Mouse (Mus musculus) C2C12 (cell line): ENCODE measurements around the gene Vwa1. TPM values are rescaled to one million over a fixed set of nuclear protein-coding genes. Genes with fewer than 3 reads are reported as not detected.

ENCODE experiments used
- H3K27me3 ChIP-seq: one replicate; pipeline ENCODE4 v1.6.1; 2011; ENCODE audit not compliant: control insufficient read depth, insufficient read depth, insufficient read length
- H3K36me3 ChIP-seq: one replicate; pipeline ENCODE4 v1.6.1; 2011; ENCODE audit not compliant: control insufficient read depth, insufficient read depth
- H3K4me3 ChIP-seq: one replicate; pipeline ENCODE4 v1.5.1; 2011; ENCODE audit warnings: mild to moderate bottlenecking, control low read depth; ENCODE audit not compliant: poor library complexity, insufficient read depth, severe bottlenecking
- H3K79me2 ChIP-seq: one replicate; pipeline ENCODE4 v1.6.1; 2011; ENCODE audit not compliant: control insufficient read depth, insufficient read depth
- H3K79me3 ChIP-seq: one replicate; pipeline ENCODE4 v1.6.1; 2011; ENCODE audit warnings: low read depth, control low read depth
- H3ac ChIP-seq: one replicate; pipeline ENCODE3; 2011; ENCODE audit warnings: low read depth; ENCODE audit not compliant: control insufficient read depth, insufficient read length
- CEBPB ChIP-seq: IDR thresholded peaks from one replicate; pipeline ENCODE4 v1.6.1; 2011; ENCODE audit warnings: low read depth, mild to moderate bottlenecking, control low read depth, moderate library complexity
- CTCF ChIP-seq: IDR thresholded peaks from one replicate; pipeline ENCODE4 v1.5.1; 2011; ENCODE audit not compliant: control insufficient read depth, insufficient read depth, insufficient read length
- FOSL1 ChIP-seq: IDR thresholded peaks from one replicate; pipeline ENCODE4 v1.8.0; 2011; ENCODE audit warnings: mild to moderate bottlenecking, low read length; ENCODE audit not compliant: poor library complexity, insufficient read depth, severe bottlenecking
- MAX ChIP-seq: IDR thresholded peaks from one replicate; pipeline ENCODE4 v1.6.1; 2011; ENCODE audit warnings: mild to moderate bottlenecking, control low read depth
- MYOD1 ChIP-seq: IDR thresholded peaks from one replicate; pipeline ENCODE4 v1.6.1; 2011; ENCODE audit warnings: low read depth; ENCODE audit not compliant: control insufficient read depth, insufficient read length
- MYOG ChIP-seq: IDR thresholded peaks from one replicate; pipeline ENCODE4 v1.6.1; 2011; ENCODE audit not compliant: control insufficient read depth, insufficient read length; ENCODE audit errors: extremely low read depth
- USF1 ChIP-seq: IDR thresholded peaks from one replicate; pipeline ENCODE4 v1.6.1; 2011; ENCODE audit warnings: low read depth, mild to moderate bottlenecking, control low read depth, moderate library complexity
- polyA plus RNA-seq: library from polyadenylated mRNA; unstranded; fragments of >200 nt; fragmentation: generic; extraction: Trizol; gene quantifications from one replicate; pipeline ENCODE4 v1.2.1, GENCODE M21; 2012; ENCODE audit warnings: missing spikeins

Vwa1 gene
- polyA plus RNA-seq, 1 experiment, result 1.0 TPM

DNA sequence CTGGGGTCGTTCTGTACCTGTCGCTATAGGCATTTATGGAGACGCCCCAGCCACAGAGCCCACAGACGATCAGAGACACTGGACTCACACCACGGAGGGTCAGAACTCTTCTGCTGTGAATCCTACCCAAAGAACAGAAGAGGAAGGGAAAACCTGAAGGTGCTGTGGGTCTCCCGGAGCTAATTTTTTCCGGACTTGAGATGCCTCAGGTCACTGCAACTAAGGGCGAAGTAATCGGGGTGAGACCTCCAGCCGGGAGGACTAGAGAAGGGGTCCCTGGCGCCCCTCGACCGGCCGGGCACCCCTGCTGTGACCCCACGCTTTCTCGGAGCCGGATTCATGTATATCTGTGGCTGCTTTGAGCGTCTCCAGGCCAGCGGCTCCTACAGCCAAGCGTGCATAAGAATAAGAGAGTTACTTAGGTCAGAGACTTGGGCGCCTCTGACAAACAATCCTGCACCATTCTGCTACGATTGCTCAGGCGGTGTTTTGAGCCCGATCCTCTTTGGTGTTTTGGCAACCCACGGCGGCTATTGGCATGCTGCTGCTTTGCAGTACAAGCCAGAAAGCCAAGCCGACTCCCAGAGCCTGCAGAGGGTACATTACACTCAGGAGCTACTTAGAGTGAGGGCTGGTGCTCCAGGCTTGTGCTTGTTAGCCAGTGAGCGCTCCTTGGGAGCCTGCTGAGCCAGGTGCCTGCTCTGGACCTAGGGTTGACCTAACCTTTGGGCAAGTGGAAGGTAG, 13.0 kb downstream of the Vwa1 start:
- no peaks in the 10 kb centered on the region for H3K27me3 ChIP-seq
- peaks cover 37% of the 10 kb centered on the region for H3K79me3 ChIP-seq
- H3ac ChIP-seq, result peak overlapping the region; percentile 68
- peak overlapping the region; percentile 88 for H3K4me3 ChIP-seq
- TF ChIP-seq MYOD1 (no peak), MAX (no peak), CEBPB (no peak), FOSL1 (no peak), MYOG (no peak)
- H3K79me2 ChIP-seq, result peaks cover 54% of the 10 kb centered on the region
- peaks cover 27% of the 10 kb centered on the region for H3K36me3 ChIP-seq

- H3K79me2 ChIP-seq, result peaks cover 61% of the 10 kb centered on the region
Observed at GRCm38 (mm10) chr4:155760613-155761355, 13.7 kb downstream of the Vwa1 start, which contains the start of gene Atad3a. Gene Atad3a (minus strand): TSS chr4:155761093.

DNA sequence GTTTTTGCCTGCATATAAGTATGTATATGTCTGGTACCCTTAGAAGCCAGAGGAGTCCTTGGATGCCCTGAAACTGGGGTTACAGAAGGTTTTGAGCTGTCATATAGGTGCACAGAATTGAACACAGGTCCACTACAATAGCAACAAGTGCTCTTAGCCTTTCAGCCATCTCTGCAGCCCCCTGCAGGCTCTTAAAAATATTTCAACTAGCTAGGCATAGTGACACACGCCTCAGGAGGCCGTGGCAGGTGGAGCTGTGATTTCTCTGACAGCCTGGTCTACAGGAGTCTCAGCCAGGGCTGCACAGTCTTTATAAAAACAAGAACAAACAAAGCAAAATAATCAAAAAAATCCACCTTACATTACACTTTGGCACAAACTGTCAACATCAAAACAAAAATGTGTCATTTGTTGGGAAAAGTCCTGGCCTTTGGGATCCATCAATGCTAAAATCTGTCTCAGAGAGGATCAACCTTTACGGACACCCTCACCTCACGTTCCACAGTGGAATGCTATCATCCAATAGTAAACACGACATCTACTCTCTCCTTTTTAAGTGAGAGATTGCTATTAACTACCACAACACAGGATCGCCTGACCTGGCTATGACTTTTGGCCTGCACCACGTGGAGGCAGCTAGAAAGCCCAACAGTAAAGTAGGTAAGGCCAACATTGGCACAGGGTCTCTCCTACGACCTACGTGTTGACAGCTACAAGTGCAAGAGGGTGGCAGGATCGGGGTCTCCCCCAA, 14.5 kb downstream of the Vwa1 start:
- no peaks in the 10 kb centered on the region for H3K27me3 ChIP-seq
- H3K4me3 ChIP-seq, result peak overlapping the region; percentile 88
- H3K79me2 ChIP-seq, result peaks cover 64% of the 10 kb centered on the region
- peaks cover 41% of the 10 kb centered on the region for H3K36me3 ChIP-seq
- no peak for TF ChIP-seq MYOD1
- TF ChIP-seq CTCF, result no peak
- no peak for TF ChIP-seq MYOG
- TF ChIP-seq MAX, result peak; percentile 41
- TF ChIP-seq USF1, result no peak
- peak overlapping the region; percentile 97 for H3ac ChIP-seq
- H3K79me3 ChIP-seq, result peaks cover 38% of the 10 kb centered on the region

More at GRCm38 (mm10) chr4:155760613-155761355, 13.7 kb downstream of the Vwa1 start, which contains the start of gene Atad3a:
- Histone ChIP-seq H3K4me3 (peak within 1 kb of the TSS; percentile 88), H3K36me3 (peaks cover 34% of the 10 kb centered on the region), H3K79me3 (peaks cover 38% of the 10 kb centered on the region), H3ac (peak within 1 kb of the TSS; percentile 97), H3K27me3 (no peaks in the 10 kb centered on the region)
- TF ChIP-seq MAX (peak; percentile 97), CEBPB (no peak)

DNA sequence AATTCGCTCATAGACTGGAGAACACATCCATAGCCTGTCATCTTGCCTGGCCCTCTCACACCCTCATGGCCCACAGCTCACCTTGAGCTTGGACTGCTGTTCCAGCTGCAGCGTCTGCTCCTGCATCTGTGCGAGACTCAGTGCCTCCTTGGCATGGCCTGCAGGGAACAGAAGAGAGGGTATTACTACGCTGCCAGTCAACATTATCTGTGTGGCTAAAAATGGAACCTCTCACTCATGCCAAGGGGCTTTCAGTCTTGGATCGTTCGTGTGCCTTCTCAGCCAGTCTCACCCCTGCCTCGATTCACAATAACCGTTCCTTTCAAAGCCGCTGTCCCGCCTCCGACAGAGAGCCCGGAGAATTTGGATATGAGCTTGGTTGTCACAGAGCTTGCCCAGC, 17.5 kb downstream of the Vwa1 start:
- Histone ChIP-seq H3K36me3 (peaks cover 64% of the 10 kb centered on the region), H3K27me3 (no peaks in the 10 kb centered on the region), H3K4me3 (no peak overlapping the region), H3K79me2 (peaks cover 69% of the 10 kb centered on the region), H3ac (no peak overlapping the region), H3K79me3 (peaks cover 38% of the 10 kb centered on the region)
- no peak for TF ChIP-seq FOSL1
- TF ChIP-seq MYOG, result no peak
- no peak for TF ChIP-seq CEBPB
- TF ChIP-seq CTCF, result no peak
- no peak for TF ChIP-seq MAX
- TF ChIP-seq USF1, result no peak
- no peak for TF ChIP-seq MYOD1

DNA sequence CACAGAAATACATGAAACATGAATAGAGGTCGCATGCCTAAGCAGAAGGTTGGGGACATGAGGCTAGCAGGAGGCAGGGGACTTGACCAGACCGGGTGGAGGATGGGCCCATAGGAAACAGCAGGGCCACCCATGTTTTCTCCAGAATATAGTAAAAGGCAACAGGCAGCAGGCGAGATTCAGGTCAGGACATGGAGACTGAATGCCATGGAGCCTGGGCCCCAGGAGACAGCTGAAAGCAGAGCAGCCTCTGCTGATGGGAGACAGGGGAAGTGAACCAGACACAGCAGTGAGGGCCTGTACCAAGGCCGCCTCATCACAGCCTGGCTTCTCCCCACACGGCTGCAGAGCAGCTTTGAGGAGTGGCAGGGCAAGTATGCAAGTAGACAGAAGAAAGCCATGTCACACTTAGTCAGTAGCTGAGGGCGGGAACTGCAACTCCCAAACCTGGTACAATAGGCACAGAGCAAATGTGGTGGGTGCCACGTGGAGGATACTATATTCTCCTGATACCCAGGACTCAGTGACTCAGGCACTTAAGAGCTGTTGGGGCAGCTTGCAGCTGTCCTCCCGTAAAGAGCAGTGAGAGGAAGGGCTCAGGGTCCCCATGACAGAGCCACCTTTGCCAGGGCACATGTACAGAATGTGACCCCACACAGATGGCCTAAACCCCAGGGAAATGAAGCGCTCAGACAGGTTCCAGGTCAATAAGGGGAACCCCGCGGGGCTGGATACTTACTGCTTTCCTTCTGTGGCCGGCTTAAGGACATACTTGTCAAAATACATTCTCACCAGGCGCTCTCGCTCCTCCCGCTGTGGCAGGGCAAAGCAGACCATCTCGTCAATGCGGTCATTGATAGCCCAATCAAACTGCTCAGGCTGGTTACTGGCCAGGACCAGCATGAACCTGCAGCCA, 27.7 kb downstream of the Vwa1 start:
- Histone ChIP-seq H3K36me3 (peaks cover 87% of the 10 kb centered on the region), H3ac (no peak overlapping the region), H3K4me3 (no peak overlapping the region), H3K79me2 (peaks cover 14% of the 10 kb centered on the region), H3K27me3 (no peaks in the 10 kb centered on the region), H3K79me3 (peaks cover 5% of the 10 kb centered on the region)
- TF ChIP-seq USF1, result no peak
- no peak for TF ChIP-seq CTCF
- no peak for TF ChIP-seq MYOD1
- TF ChIP-seq FOSL1, result no peak
- TF ChIP-seq MAX, result no peak
- TF ChIP-seq MYOG, result no peak
- TF ChIP-seq CEBPB, result no peak
